Mouse (Mus musculus) megakaryocyte, adult 5-6 weeks (primary cell): ENCODE measurements around the gene Atp5h. TPM values are rescaled to one million over a fixed set of nuclear protein-coding genes. Genes with fewer than 3 reads are reported as not detected.
"Not testable (repeated sequence)": the region's sequence is repeated elsewhere in the genome, so short reads cannot be mapped to it uniquely, and the experiment has no call there.

ENCODE experiments used
- ATAC-seq: 2 replicates; pipeline ENCODE4 v1.8.0; 2016; ENCODE audit warnings: mild to moderate bottlenecking, inconsistent platforms; ENCODE audit not compliant: poor library complexity, severe bottlenecking
- total RNA-seq, 2 experiments: library from RNA; stranded (forward) in 1 of 2; stranded (reverse) in 1 of 2; fragments of 153-499, 151-499 nt in 1 of 2; fragments of 221-1000, 200-1000 nt in 1 of 2; gene quantifications; 2 replicates each; pipeline versions ENCODE4 v1.2.3 to v1.2.4; 2015 to 2017

The Atp5h gene
- total RNA-seq (2015) (740 and 790 TPM in 2 replicates), total RNA-seq (2017) (901 and 1,038 TPM in 2 replicates)

GRCm38 (mm10) chr11:115419531-115420237 lies at the start of gene Atp5h, which contains the start of gene Kctd2:
Gene Atp5h (minus strand): TSS chr11:115419962.
Gene Kctd2 (plus strand): TSS chr11:115420128.
- peak; percentile 98 for ATAC-seq

GRCm38 (mm10) chr11:115467217-115467618 lies 47.5 kb upstream of the Atp5h start:
- no peak for ATAC-seq

GRCm38 (mm10) chr11:115464851-115465250 lies 45.1 kb upstream of the Atp5h start:
- ATAC-seq = no peak

GRCm38 (mm10) chr11:115463397-115463796 lies 43.6 kb upstream of the Atp5h start:
- no peak for ATAC-seq

GRCm38 (mm10) chr11:115462243-115462891 lies 42.6 kb upstream of the Atp5h start, which contains the start of gene Slc16a5:
Gene Slc16a5 (plus strand): TSS chr11:115462474.
- no peak for ATAC-seq

GRCm38 (mm10) chr11:115461846-115462242 lies 42.1 kb upstream of the Atp5h start:
- ATAC-seq = no peak

- ATAC-seq = no peak
These were observed 41.2 kb upstream of the Atp5h start for GRCm38 (mm10) chr11:115460976-115461375.

- no peak for ATAC-seq
These were observed 37.6 kb upstream of the Atp5h start for GRCm38 (mm10) chr11:115457405-115457804.

GRCm38 (mm10) chr11:115456182-115456581 lies 36.4 kb upstream of the Atp5h start:
- ATAC-seq = no peak

GRCm38 (mm10) chr11:115455619-115456018 lies 35.9 kb upstream of the Atp5h start:
- no peak for ATAC-seq

- ATAC-seq = not testable (repeated sequence)
These were observed 35.1 kb upstream of the Atp5h start for GRCm38 (mm10) chr11:115454822-115455221.

- no peak for ATAC-seq
These were observed 33.5 kb upstream of the Atp5h start for GRCm38 (mm10) chr11:115453306-115453705.

GRCm38 (mm10) chr11:115452281-115452860 lies 32.6 kb upstream of the Atp5h start:
- ATAC-seq = no peak

- no peak for ATAC-seq
These were observed 32.0 kb upstream of the Atp5h start for GRCm38 (mm10) chr11:115451781-115452241.

GRCm38 (mm10) chr11:115450176-115450575 lies 30.4 kb upstream of the Atp5h start:
- no peak for ATAC-seq

GRCm38 (mm10) chr11:115448998-115449397 lies 29.2 kb upstream of the Atp5h start:
- ATAC-seq = no peak

GRCm38 (mm10) chr11:115448075-115448474 lies 28.3 kb upstream of the Atp5h start:
- no peak for ATAC-seq

- no peak for ATAC-seq
These were observed 27.6 kb upstream of the Atp5h start for GRCm38 (mm10) chr11:115447321-115447885.

- no peak for ATAC-seq
These were observed 27.1 kb upstream of the Atp5h start for GRCm38 (mm10) chr11:115446906-115447305.

- no peak for ATAC-seq
These were observed 21.7 kb upstream of the Atp5h start for GRCm38 (mm10) chr11:115441417-115441816.

- ATAC-seq = no peak
These were observed 20.3 kb upstream of the Atp5h start, which contains the start of gene Trim80 for GRCm38 (mm10) chr11:115439906-115440595. Gene Trim80 (plus strand): TSS chr11:115440545.
